Mouse (Mus musculus) spleen, adult 2 months (tissue): ENCODE measurements around the gene Sema4f. TPM values are rescaled to one million over a fixed set of nuclear protein-coding genes. Genes with fewer than 3 reads are reported as not detected.
A peak's percentile ranks its signal among the peaks of the same experiment; 100 is the strongest.

ENCODE experiments used
- DNase-seq, 2 experiments: peaks; one replicate each; pipeline versions ENCODE4 v3.0.0 to v3.0.0-alpha.2; 2012 to 2021; ENCODE audit warnings: low spot score in 2 of 2, low read depth in 1 of 2
- H3K27ac ChIP-seq: fragments of 200-500 bp; 2 replicates; pipeline ENCODE4 v1.5.1; 2012; ENCODE audit warnings: low read length, inconsistent platforms; ENCODE audit not compliant: insufficient read depth
- H3K27me3 ChIP-seq: fragments of 200-500 bp; 2 replicates; pipeline ENCODE4 v1.6.1; 2012; ENCODE audit warnings: mild to moderate bottlenecking, moderate library complexity, low read length, inconsistent platforms; ENCODE audit not compliant: control insufficient read depth, insufficient read depth
- H3K36me3 ChIP-seq: fragments of 200-500 bp; 2 replicates; pipeline ENCODE4 v1.6.1; 2012; ENCODE audit warnings: mild to moderate bottlenecking, low read length, inconsistent platforms; ENCODE audit not compliant: control insufficient read depth, insufficient read depth
- H3K4me1 ChIP-seq: fragments of 200-500 bp; 2 replicates; pipeline ENCODE4 v1.6.1; 2011; ENCODE audit warnings: inconsistent platforms; ENCODE audit not compliant: control insufficient read depth, insufficient read depth, insufficient read length
- H3K4me3 ChIP-seq: fragments of 200-500 bp; 2 replicates; pipeline ENCODE4 v1.5.1; 2011; ENCODE audit warnings: mild to moderate bottlenecking, inconsistent platforms; ENCODE audit not compliant: insufficient read depth, insufficient read length; ENCODE audit errors: extremely low read depth
- CTCF ChIP-seq: fragments of 200-500 bp; IDR thresholded peaks from 2 replicates; pipeline ENCODE4 v1.5.1; 2011; ENCODE audit warnings: mild to moderate bottlenecking, inconsistent platforms; ENCODE audit not compliant: insufficient read depth, insufficient read length, insufficient replicate concordance; ENCODE audit errors: extremely low read depth
- POLR2A ChIP-seq: fragments of 200-500 bp; IDR thresholded peaks from 2 replicates; pipeline ENCODE4 v1.6.1; 2011; ENCODE audit warnings: low read depth, low read length, inconsistent platforms
- WGBS: fragments of 180-500 bp; shearing (Covaris S2); methylation state at CpG from one replicate; pipeline ENCODE4 v1.1.7; 2018; 5-methylcytosine and 5-hydroxymethylcytosine counted together
- polyA plus RNA-seq: library from polyadenylated mRNA; depleted of rRNA; stranded (reverse); fragments of >200 nt; gene quantifications from 2 replicates; pipeline ENCODE4 v1.2.3, GENCODE M21; 2012

Sema4f gene
- polyA plus RNA-seq, 1 experiment, result 3.2 TPM

- Histone ChIP-seq H3K27ac (no peak overlapping the region), H3K36me3 (no peaks in the 10 kb centered on the region), H3K4me1 (no peaks in the 10 kb centered on the region), H3K4me3 (no peak overlapping the region), H3K27me3 (no peaks in the 10 kb centered on the region)
- DNase-seq, result no peak
- 12% methylated on average over 8 of the region's 8 CpGs for WGBS
- TF ChIP-seq POLR2A (no peak), CTCF (no peak)
These were observed 37.0 kb downstream of the Sema4f start for GRCm38 (mm10) chr6:82902559-82902958.

DNA sequence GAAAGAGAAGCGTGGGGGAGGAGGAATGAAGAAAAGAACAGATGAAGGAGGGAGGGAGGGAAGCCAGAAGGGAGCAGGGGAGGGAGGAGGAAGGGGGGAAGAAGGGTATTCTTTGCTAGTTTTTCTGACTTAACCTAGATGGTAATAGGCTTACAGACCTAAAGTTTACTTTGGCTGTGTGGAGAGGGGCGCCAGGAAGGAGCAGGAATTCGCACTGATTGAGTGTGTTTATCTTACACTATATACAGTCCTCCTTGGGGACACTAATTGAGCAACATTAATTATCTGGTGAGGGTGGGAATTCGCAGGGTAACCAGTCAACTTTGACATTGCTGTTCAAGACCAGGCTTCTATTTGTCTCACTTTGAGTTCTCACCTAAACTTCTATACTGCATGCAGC, 40.8 kb downstream of the Sema4f start:
- 76% methylated on average over 4 of the region's 4 CpGs for WGBS
- Histone ChIP-seq H3K4me3 (no peak overlapping the region), H3K27me3 (no peaks in the 10 kb centered on the region), H3K36me3 (no peaks in the 10 kb centered on the region), H3K4me1 (no peaks in the 10 kb centered on the region), H3K27ac (no peak overlapping the region)
- no peak for DNase-seq
- no peak for TF ChIP-seq POLR2A
- TF ChIP-seq CTCF, result no peak

- Histone ChIP-seq H3K36me3 (no peaks in the 10 kb centered on the region), H3K27me3 (no peaks in the 10 kb centered on the region), H3K27ac (no peak overlapping the region), H3K4me3 (no peak overlapping the region), H3K4me1 (no peaks in the 10 kb centered on the region)
- DNase-seq, result no peak
- WGBS, result 87% methylated on average over 4 of the region's 4 CpGs
- TF ChIP-seq POLR2A, result no peak
- TF ChIP-seq CTCF, result no peak
These were observed 41.3 kb downstream of the Sema4f start for GRCm38 (mm10) chr6:82898227-82898626.

DNA sequence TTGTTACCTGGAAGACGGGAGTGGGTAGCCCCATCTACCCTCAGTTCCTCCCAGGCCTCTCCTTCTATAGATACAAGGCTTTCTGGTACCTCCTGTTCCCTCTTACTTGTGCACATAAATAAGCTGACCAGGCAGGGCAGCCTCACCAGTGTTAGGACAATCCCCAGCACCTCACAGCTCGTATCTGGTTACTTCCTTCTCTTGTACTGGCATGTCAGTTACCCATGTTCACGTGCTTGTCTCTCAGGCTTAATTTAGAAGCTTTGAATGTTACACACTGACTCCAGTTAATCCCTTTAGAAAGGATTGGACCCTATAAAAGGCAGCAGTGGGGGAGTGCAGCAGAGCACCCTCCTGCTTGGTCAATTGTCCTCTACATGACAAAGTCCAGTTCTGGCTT, 42.3 kb downstream of the Sema4f start:
- WGBS, result 40% methylated on average over 3 of the region's 3 CpGs
- H3K27ac ChIP-seq, result no peak overlapping the region
- no peaks in the 10 kb centered on the region for H3K36me3 ChIP-seq
- H3K4me3 ChIP-seq, result no peak overlapping the region
- DNase-seq, result no peak
- no peaks in the 10 kb centered on the region for H3K4me1 ChIP-seq
- H3K27me3 ChIP-seq, result no peaks in the 10 kb centered on the region
- TF ChIP-seq POLR2A (no peak), CTCF (no peak)

GRCm38 (mm10) chr6:82893415-82893814, 46.2 kb downstream of the Sema4f start:
- TF ChIP-seq POLR2A, result no peak
- TF ChIP-seq CTCF, result no peak
- no peak overlapping the region for H3K4me3 ChIP-seq
- no peaks in the 10 kb centered on the region for H3K36me3 ChIP-seq
- no peak overlapping the region for H3K27ac ChIP-seq
- no peaks in the 10 kb centered on the region for H3K4me1 ChIP-seq
- DNase-seq, result no peak
- 52% methylated on average over 3 of the region's 3 CpGs for WGBS
- no peaks in the 10 kb centered on the region for H3K27me3 ChIP-seq

DNA sequence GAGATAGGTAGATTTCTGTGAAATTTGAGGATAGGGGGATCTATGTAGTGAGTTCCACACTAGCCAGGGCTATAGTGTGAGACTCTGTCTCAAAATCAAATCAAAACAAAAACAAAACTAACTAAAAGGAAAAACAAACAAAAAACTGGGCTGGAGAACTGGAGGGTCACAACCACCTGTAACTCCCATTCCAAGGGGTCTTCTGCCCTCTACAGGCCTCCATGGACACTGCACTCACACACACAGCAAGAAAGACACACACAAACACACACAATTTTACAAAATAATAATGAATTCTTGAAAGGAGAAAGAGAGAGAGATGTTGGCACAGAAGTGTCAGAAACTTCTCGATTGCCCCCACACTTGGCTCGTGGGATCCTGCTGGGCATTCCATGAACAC, 47.0 kb downstream of the Sema4f start:
- Histone ChIP-seq H3K4me1 (no peaks in the 10 kb centered on the region), H3K27ac (no peak overlapping the region), H3K36me3 (no peaks in the 10 kb centered on the region), H3K27me3 (no peaks in the 10 kb centered on the region), H3K4me3 (no peak overlapping the region)
- no peak for TF ChIP-seq POLR2A
- 0 out of 2 replicates have a peak, but pooled peaks have one; percentile 12 for TF ChIP-seq CTCF
- WGBS, result 87% methylated on average over 2 of the region's 2 CpGs
- DNase-seq, result peak in 1 of 2 experiments; percentile 9

- Histone ChIP-seq H3K4me1 (no peaks in the 10 kb centered on the region), H3K27me3 (no peaks in the 10 kb centered on the region), H3K36me3 (no peaks in the 10 kb centered on the region), H3K4me3 (no peak overlapping the region), H3K27ac (no peak overlapping the region)
- no peak for DNase-seq
- WGBS, result 63% methylated on average over 6 of the region's 6 CpGs
- TF ChIP-seq POLR2A (no peak), CTCF (no peak)
These were observed 48.1 kb downstream of the Sema4f start for GRCm38 (mm10) chr6:82891488-82891887.
